Mouse (Mus musculus): Measurements from ENCODE around the gene Kctd2.
A peak's percentile ranks its signal among the peaks of the same experiment; 100 is the strongest.
"Not testable (repeated sequence)": the region's sequence is repeated elsewhere in the genome, so short reads cannot be mapped to it uniquely, and the experiment has no call there.

Gene Kctd2

DNA sequence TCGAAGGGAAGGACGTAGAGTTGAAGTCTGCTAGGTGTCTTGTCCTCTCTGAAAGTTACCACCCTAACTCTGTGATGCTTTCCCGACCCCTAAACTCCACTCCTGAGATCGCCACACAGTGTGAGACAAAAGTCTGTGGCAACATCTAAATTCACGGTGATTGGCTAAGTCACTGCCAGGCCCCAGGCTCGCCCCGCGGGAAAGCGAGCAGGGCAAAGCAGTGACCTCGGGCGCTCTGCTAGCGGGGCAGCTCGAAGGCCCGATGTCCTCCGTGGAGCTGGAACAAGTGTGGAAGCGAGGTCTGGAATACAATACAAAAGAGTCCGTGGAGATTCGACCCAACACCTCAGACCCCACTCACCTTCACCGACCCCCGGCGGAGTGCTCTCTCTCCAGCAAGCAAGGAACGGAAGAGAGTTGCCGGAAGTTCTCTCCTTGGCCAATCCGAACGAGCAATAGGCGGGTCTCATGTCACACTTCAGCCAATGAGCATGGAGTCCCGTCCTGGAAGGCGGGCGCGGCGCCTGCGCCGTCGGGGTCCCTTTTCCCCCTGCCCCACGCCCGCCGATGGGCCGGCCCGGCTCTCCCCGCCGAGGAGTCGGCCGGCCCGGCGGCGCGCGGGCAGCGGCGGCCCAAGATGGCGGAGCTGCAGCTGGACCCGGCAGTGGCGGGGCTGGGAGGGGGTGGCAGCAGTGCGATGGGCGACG is at the start of gene Kctd2, which contains the start of gene Atp5h:
TSS of gene Kctd2 (plus strand) at position 598 of the 707 bp plus-strand sequence.
TSS of gene Atp5h (minus strand) at position 432 of the 707 bp plus-strand sequence.
- DNase-seq (ENCODE audit: low read depth, low spot score) = peak; percentile 96

GRCm38 (mm10) chr11:115370368-115370767 is 49.6 kb upstream of the Kctd2 start:
- no peak for DNase-seq (ENCODE audit: low read depth, low spot score)

GRCm38 (mm10) chr11:115371354-115371753 is 48.6 kb upstream of the Kctd2 start:
- no peak for DNase-seq (ENCODE audit: low read depth, low spot score)

DNA sequence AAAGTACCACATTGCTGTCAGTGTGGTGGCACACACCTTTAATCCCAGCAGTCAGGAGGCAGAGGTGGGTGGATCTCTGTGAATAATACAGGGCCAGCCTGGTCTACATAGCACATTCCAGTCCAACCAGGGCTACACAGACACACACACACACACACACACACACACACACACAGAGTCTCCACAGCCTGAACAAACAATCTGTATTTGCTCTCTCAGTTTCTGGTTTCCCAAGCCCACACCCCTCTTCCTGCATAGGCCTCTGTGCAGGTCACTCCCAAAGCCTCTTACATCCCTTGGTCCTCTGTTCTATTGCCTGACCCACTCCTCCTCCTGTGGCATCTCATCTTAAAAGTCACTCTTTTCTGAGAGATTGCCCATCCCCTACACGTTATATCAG is 47.9 kb upstream of the Kctd2 start:
- no peak for DNase-seq (ENCODE audit: low read depth, low spot score)

GRCm38 (mm10) chr11:115372737-115373136 is 47.2 kb upstream of the Kctd2 start:
- no peak for DNase-seq (ENCODE audit: low read depth, low spot score)

DNA sequence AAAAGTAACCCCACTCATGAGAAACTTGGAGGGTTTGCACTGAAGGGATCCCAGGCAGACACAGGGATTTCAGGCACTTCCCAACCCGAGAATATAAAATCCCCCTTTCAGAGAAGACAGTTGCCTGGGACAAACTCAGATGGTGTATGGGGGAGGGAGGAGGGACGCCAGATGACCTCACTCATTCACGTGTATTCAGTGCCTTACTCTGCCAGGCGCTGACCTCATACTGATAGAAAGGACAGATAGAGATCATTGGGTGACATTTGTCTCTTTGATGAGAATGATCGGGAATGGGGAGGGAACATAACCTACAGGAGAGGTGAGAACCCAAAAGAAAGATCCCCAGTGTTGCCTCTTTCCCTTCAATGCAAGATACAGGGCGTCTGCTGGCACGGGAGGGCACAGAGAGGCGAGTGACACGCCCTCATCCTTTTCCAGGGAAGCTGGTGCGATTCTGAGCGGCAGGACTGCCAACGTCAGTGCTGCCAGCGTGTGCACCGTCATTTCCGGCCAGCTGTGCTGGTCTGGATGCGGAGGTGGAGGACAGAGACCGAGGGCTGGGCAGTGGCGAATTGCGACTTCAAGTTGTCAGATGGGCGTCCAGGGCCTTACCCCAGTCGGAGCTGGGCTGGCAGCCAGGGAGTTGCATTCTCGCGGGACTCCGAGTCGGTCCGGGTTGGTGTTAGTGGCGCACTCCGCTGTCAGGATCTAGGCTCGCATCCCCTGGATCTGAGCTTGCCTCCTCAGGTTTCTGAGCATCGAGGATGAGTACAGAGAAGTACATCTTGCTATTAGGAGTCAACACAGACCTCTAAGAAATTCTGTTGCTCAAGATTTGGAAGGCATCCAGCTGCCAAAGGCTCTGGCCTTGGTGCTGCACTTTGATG is 45.9 kb upstream of the Kctd2 start:
- peak; percentile 25 for DNase-seq (ENCODE audit: low read depth, low spot score)

DNA sequence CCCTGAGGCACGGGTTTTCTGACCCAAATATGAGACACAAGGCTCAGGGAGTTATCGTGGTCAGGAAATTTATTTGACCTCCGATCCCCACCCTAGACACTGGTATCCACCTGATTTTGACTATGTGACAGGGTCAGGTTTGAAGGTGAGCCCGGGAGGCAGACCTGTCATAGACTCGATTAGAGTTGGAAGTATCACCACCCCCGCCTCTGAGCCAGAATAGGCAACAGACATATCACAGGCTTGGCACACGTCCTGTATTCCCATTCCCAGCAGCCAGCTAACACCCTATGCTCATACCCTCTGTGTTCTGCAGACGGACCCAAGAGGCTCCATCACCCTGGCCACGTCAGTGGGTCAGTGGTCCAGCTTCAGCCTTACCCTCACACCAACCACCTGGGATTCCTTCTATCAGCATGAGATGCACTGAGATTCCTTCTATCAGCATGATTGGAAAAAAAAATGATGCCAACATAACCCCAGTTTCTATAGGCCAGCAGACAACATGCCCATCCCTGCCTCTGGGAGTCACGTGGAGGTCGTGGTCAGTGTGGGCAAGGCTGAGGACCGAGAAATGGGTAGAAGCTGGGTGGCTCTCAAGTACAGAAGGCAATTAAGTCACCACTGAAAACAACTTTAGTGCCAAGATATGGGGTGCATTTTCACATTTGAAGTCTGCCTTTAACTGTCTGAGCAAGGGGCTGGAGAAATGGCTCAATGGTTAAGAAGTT is 45.1 kb upstream of the Kctd2 start:
- no peak for DNase-seq (ENCODE audit: low read depth, low spot score)

GRCm38 (mm10) chr11:115376722-115377121 is 43.2 kb upstream of the Kctd2 start:
- no peak for DNase-seq (ENCODE audit: low read depth, low spot score)

DNA sequence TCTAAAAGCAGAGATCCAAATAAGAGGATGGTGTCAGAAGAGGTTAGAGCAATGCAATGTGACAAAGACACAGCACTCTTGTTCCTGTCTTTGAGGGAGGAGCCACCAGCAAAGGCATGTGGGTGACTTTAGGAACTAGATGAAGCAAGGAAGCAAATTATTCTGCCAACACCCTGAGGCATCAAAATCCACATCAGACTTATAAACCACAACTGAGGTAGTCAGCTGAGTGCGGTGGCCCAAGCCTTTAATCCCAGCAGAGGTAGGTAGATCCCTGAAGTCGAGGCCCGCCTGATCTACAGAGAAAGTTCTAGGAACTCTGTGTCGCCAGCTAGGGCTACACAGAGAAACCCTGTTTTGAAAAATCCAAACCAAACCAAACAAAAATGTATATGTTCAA is 42.7 kb upstream of the Kctd2 start:
- no peak for DNase-seq (ENCODE audit: low read depth, low spot score)

- no peak for DNase-seq (ENCODE audit: low read depth, low spot score)
Observed at GRCm38 (mm10) chr11:115377854-115378253, 42.1 kb upstream of the Kctd2 start.

- no peak for DNase-seq (ENCODE audit: low read depth, low spot score)
Observed at GRCm38 (mm10) chr11:115381276-115381675, 38.7 kb upstream of the Kctd2 start.

DNA sequence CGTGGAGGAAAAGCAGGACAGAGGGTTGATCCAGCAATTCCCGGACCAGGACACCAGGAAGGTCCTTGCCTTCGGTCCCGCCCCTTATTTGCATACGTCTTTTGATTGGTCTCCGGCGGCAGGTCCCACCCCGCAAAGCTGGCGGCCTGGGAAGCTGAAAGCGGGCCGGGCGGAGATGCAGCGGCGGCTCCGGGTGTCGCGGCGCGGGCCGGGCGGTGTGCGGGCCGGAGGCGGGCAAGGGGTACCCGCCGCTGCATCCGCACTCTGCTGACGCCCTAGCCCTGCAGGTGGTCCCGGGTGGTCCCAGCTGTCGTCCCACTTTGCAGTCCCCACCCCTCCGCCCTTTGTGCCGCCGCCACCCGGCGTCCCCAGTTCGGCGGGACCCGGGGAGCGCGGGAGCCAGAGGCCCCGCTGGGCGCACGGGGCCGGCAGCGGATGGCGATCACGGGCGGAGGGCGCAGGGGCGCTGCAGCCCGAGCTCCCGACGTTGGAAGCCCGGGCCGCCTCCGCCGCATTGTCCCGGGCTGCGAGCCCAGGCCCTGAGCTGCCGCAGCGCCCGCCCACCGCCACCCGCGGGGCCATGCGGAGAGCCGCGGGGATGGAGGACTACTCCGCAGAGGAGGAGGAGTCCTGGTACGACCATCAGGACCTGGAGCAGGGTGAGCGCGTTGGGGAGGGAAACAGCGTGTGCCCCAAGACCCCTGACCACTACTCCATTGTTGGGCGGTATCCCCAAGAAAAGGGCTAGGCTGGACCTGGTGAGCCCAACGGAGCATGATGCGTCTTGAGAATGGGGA is 38.0 kb upstream of the Kctd2 start, which contains the start of gene Cdr2l:
TSS of gene Cdr2l (plus strand) at position 174 of the 797 bp plus-strand sequence.
- DNase-seq (ENCODE audit: low read depth, low spot score) = peak; percentile 27

GRCm38 (mm10) chr11:115382891-115383290 is 37.0 kb upstream of the Kctd2 start:
- no peak for DNase-seq (ENCODE audit: low read depth, low spot score)

DNA sequence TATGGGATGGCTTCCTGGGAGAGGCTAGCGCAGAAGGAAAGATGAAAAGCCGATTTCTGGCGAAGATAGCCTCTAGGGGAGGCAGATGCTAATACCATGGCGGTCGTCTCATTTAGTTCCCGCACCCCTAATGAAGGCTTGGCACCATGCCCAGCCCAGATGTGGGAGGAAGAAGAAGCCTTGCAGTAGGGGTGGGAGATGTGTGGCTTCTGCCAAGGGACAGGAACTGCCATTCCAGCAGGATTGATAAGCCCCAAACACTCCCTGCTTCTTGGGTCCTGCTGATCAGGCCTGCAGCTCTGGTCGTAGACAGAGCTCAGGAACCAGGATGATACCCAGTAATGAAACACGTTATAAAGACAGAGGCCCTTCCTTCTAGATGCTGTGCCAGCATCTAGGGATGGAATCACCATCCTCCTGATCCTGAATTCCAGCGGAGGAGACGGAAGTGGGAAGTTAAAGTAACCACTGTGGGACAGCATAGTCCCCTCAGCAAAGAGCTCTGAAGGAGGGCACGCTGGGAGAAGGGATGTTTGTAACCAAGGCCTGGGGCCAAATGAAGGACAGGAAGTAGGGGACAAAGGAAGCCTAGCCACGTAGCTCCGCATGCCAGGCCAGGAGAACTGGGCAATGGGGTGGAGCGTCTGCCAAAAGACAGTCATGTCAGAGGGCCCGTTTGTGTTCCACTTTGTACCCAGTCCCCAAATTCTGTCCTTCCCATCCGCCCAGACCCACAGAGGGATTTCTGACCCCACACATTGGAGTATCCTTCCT is 36.0 kb upstream of the Kctd2 start:
- DNase-seq (ENCODE audit: low read depth, low spot score) = no peak

DNA sequence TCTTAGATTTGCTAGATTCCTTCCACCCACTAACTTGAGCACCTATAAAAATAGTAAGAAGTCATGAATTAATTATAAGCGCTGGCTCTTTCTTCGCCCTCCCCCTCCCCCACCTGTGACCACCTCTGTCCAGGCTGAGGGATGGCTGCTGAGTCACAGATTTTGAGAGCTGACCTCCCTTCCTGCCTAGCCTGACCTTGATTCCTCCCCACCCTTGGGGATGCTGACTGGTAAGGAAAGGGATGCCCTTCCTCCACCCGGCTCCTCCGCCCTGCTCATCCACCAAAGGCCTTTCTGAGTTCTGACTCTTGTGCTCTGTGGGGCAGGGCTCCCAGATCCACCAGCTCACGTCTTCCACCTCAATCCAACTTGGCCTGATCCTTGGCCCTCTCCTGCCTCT is 35.3 kb upstream of the Kctd2 start:
- DNase-seq (ENCODE audit: low read depth, low spot score) = no peak

- not testable (repeated sequence) for DNase-seq (ENCODE audit: low read depth, low spot score)
Observed at GRCm38 (mm10) chr11:115386859-115387258, 33.1 kb upstream of the Kctd2 start.

GRCm38 (mm10) chr11:115391358-115391757 is 28.6 kb upstream of the Kctd2 start:
- no peak for DNase-seq (ENCODE audit: low read depth, low spot score)

DNA sequence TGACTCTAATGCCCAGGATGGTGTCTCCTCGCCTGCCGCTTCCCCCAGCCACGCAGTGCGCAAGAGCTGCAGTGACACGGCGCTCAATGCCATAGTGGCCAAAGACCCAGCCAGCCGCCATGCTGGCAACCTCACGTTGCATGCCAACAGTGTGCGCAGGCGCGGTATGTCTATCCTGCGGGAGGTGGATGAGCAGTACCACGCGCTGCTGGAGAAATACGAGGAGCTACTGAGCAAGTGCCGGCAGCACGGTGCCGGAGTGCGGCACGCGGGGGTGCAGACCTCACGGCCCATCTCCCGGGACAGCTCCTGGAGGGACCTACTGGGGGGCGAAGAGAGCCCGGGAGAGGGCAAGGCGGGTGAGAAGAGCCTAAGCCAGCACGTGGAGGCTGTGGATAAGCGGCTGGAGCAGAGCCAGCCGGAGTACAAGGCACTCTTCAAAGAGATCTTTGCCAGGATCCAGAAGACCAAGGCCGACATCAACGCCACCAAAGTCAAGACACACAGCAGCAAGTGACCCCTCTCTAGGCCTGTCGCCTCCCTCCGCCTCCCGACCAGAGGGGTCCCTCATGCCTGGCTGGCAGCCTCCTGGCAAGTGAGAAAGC is 26.1 kb upstream of the Kctd2 start:
- DNase-seq (ENCODE audit: low read depth, low spot score) = no peak

- no peak for DNase-seq (ENCODE audit: low read depth, low spot score)
Observed at GRCm38 (mm10) chr11:115398085-115398484, 21.8 kb upstream of the Kctd2 start.

DNA sequence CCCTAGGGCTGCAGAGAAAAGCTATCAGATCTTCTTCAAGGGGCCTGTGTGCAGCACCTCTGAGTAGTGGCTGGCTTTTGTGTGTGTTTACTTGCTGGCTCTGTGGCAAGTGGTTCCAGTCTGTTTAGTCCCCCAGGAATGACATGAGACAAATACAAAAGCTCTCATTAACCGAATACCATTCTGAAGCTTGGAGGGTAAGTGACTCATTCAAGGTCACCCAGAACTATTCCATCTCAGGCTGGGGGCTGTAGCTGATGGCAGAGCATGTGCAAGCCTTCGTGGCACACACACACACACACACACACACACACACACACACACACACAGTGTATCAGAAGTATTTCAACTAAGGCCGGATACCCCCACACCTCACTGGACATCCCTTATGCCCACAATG is 19.8 kb upstream of the Kctd2 start:
- DNase-seq (ENCODE audit: low read depth, low spot score) = no peak
